Mouse (Mus musculus): ENCODE measurements around the gene Sec63. TPM values are rescaled to one million over a fixed set of nuclear protein-coding genes. Genes with fewer than 3 reads are reported as not detected.

Sec63 gene
- polyA plus RNA-seq (2012; rRNA removed) = 12.9 and 15.5 TPM in 2 replicates

GRCm38 (mm10) chr10:42760999-42761900, at the start of gene Sec63:
Gene Sec63 (plus strand): TSS chr10:42761496.

DNA sequence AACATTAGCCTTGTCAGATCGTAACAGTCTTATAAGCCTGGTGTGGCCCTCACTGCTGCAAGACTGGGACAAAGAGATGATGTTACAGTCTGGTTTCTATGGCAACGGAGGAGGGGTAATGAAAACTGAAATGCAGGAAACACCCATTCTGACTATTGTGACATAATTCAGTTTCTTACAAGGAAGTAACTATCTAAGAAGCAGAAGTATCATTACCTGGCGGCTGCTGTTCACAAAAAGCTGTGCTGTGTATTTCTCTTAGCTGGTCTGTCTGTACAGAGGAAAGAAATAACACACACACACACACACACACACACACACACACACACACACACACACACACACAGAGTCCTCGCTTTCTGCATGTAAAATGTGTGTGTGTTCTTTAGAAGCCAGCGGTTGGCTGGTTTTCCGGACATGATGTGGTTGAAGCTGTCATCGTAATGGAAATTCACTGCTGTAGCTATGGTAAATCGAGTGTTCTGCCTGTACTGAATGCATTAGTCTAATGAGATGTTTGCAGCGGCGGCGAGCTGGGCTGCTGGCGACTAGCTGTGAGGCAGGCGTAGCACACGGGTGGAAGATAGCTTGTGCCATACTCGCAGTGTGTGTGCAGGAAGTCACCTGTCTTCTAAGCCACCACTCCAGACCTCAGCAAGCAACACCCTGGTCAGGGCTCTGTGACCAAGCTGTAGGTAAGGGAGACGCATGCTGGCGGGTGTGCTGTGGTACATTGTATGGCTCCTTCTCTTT, 99.0 kb downstream of the Sec63 start, which contains the start of gene Scml4:
Scml4 (plus strand) TSS at position 212 of the 753 bp plus-strand sequence.

Other genes with a start within 250 kb of the Sec63 start
- 0.03 TPM in 1 of 2 replicates, not detected in the other for gene Nr2e1, start 177.9 kb upstream of the Sec63 start, polyA plus RNA-seq (2012; rRNA removed)
- gene Ostm1, start 177.7 kb upstream of the Sec63 start, polyA plus RNA-seq (2012; rRNA removed) = 7.1 and 8.0 TPM in 2 replicates
- 0.12 and 0.15 TPM in 2 replicates for gene Scml4, start 98.9 kb downstream of the Sec63 start, polyA plus RNA-seq (2012; rRNA removed)

All from liver, embryonic 14 days (tissue).